Mouse (Mus musculus): ENCODE measurements at regions not wholly inside any gene's neighbourhood (a gene's known extent, or its start where the extent isn't known, plus 50 kb on each side); places are given as distances from the start of the nearest gene placed in this dataset.

GRCm38 (mm10) chr1:121842381-121843075 is 274.7 kb upstream of the Ddx18 start:
- DNase-seq (ENCODE audit: low spot score in 2 of 2): no peak

- no peak for DNase-seq (ENCODE audit: low spot score in 2 of 2)
These were observed 265.8 kb upstream of the Ddx18 start for GRCm38 (mm10) chr1:121833559-121833958.

- DNase-seq (ENCODE audit: low spot score in 2 of 2): no peak
These were observed 262.5 kb upstream of the Ddx18 start for GRCm38 (mm10) chr1:121830242-121830641.

GRCm38 (mm10) chr1:121822950-121823349 is 255.2 kb upstream of the Ddx18 start:
- DNase-seq (ENCODE audit: low spot score in 2 of 2): no peak

- DNase-seq (ENCODE audit: low spot score in 2 of 2): no peak
These were observed 235.5 kb upstream of the Ddx18 start for GRCm38 (mm10) chr1:121803338-121803737.

- DNase-seq (ENCODE audit: low spot score in 2 of 2): no peak
These were observed 234.7 kb upstream of the Ddx18 start for GRCm38 (mm10) chr1:121802476-121802875.

GRCm38 (mm10) chr1:121798502-121798901 is 230.7 kb upstream of the Ddx18 start:
- peak; percentile 4 to 6 for DNase-seq (ENCODE audit: low spot score in 2 of 2)

- no peak for DNase-seq (ENCODE audit: low spot score in 2 of 2)
These were observed 227.4 kb upstream of the Ddx18 start for GRCm38 (mm10) chr1:121795024-121795786.

- DNase-seq (ENCODE audit: low spot score in 2 of 2): no peak
These were observed 217.8 kb upstream of the Ddx18 start for GRCm38 (mm10) chr1:121785631-121786030.

GRCm38 (mm10) chr1:121773988-121774387 is 206.2 kb upstream of the Ddx18 start:
- DNase-seq (ENCODE audit: low spot score in 2 of 2): no peak

GRCm38 (mm10) chr1:121771444-121771843 is 203.7 kb upstream of the Ddx18 start:
- no peak for DNase-seq (ENCODE audit: low spot score in 2 of 2)

GRCm38 (mm10) chr1:121770936-121771335 is 203.1 kb upstream of the Ddx18 start:
- no peak for DNase-seq (ENCODE audit: low spot score in 2 of 2)

GRCm38 (mm10) chr1:121760086-121760485 is 192.3 kb upstream of the Ddx18 start:
- no peak for DNase-seq (ENCODE audit: low spot score in 2 of 2)

- no peak for DNase-seq (ENCODE audit: low spot score in 2 of 2)
These were observed 177.4 kb upstream of the Ddx18 start for GRCm38 (mm10) chr1:121745181-121745580.

GRCm38 (mm10) chr1:121735113-121735719 is 167.4 kb upstream of the Ddx18 start:
- DNase-seq (ENCODE audit: low spot score in 2 of 2): no peak

- no peak for DNase-seq (ENCODE audit: low spot score in 2 of 2)
These were observed 166.8 kb upstream of the Ddx18 start for GRCm38 (mm10) chr1:121734456-121735112.

GRCm38 (mm10) chr1:121709317-121709860 is 141.6 kb upstream of the Ddx18 start:
- no peak for DNase-seq (ENCODE audit: low spot score in 2 of 2)

GRCm38 (mm10) chr1:121708301-121708700 is 140.5 kb upstream of the Ddx18 start:
- no peak for DNase-seq (ENCODE audit: low spot score in 2 of 2)

GRCm38 (mm10) chr1:121701826-121702225 is 134.0 kb upstream of the Ddx18 start:
- no peak for DNase-seq (ENCODE audit: low spot score in 2 of 2)

- DNase-seq (ENCODE audit: low spot score in 2 of 2): no peak
These were observed 86.1 kb upstream of the Ddx18 start for GRCm38 (mm10) chr1:121653901-121654300.

- DNase-seq (ENCODE audit: low spot score in 2 of 2): no peak
These were observed 82.3 kb upstream of the Ddx18 start for GRCm38 (mm10) chr1:121650071-121650470.

- no peak for DNase-seq (ENCODE audit: low spot score in 2 of 2)
These were observed 63.7 kb upstream of the Ddx18 start for GRCm38 (mm10) chr1:121631466-121631865.

Data from frontal cortex, postnatal 14 days (tissue).